Mouse (Mus musculus) lung, adult 2 months (tissue): ENCODE data around the gene Gm9573. TPM values are rescaled to one million over a fixed set of nuclear protein-coding genes. Genes with fewer than 3 reads are reported as not detected.

Experiments used
- DNase-seq: peaks from one replicate; pipeline ENCODE4 v3.0.0; 2022
- H3K4me1 ChIP-seq: fragments of 200-500 bp; 2 replicates; pipeline ENCODE4 v1.6.1; 2011; ENCODE audit warnings: low read length; ENCODE audit not compliant: control insufficient read depth, insufficient read depth
- H3K4me3 ChIP-seq: fragments of 200-500 bp; replicated peaks from 2 replicates; pipeline ENCODE3; 2011; ENCODE audit warnings: low read depth, mild to moderate bottlenecking, control low read depth, low read length; ENCODE audit errors: extremely low read depth
- CTCF ChIP-seq: fragments of 200-500 bp; IDR thresholded peaks from 2 replicates; pipeline ENCODE4 v1.5.1; 2011; ENCODE audit warnings: mild to moderate bottlenecking, low read length, control low read depth; ENCODE audit not compliant: insufficient read depth
- POLR2A ChIP-seq: fragments of 200-500 bp; IDR thresholded peaks from 2 replicates; pipeline ENCODE4 v1.6.1; 2011; ENCODE audit warnings: low read depth, mild to moderate bottlenecking, control low read depth, low read length, borderline replicate concordance; ENCODE audit errors: extremely low read depth
- WGBS: fragments of 180-500 bp; shearing (Covaris S2); methylation state at CpG from one replicate; pipeline ENCODE4 v1.1.7; 2018; 5-methylcytosine and 5-hydroxymethylcytosine counted together
- polyA plus RNA-seq: library from polyadenylated mRNA; depleted of rRNA; stranded (reverse); fragments of >200 nt; gene quantifications from 2 replicates; pipeline ENCODE4 v1.2.3, GENCODE M21; 2012; rRNA removed

Gene Gm9573
- polyA plus RNA-seq, result not detected in 2 replicates

GRCm38 (mm10) chr17:35626537-35626936 lies at the start of gene Gm9573:
TSS of gene Gm9573 (minus strand) at chr17:35626637.
- TF ChIP-seq CTCF, result no peak
- no peak for TF ChIP-seq POLR2A
- no peak within 1 kb of the TSS for H3K4me3 ChIP-seq
- no peaks in the 10 kb centered on the region for H3K4me1 ChIP-seq
- 68% methylated on average over 7 of the region's 7 CpGs for WGBS
- no peak for DNase-seq

DNA sequence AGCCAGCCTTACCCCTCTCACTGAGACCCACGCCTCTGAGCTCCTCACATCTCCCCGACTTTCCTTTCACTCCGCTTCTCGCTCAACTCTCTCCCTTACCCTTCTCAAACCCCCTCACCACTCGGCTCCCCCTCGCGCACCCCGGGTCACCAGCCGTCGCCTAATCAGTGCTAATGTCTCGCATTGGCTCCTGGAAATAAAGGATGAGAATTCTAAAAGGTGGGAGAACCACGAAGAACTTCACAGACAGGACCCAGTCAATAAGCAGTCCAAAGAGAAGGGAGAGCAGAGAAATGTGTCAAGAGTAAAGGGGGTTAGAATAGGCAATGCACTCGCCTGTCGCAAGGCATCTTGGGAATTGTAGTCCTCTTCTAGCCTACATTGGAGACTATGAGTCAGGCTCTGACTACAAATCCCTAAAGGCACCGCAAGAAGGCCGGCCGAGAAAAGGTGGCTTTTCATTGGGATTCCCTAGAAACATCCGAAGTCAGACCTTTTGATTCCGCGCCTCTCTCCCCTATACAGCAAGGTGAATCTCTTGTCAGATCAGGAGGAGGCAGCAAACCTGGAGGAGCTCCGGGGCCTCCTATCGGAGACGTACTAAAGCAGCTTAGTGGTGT lies 47.1 kb upstream of the Gm9573 start, which contains the start of gene Gtf2h4:
Gene Gtf2h4 (minus strand): TSS at position 324 of the 620 bp plus-strand sequence.
- TF ChIP-seq CTCF (no peak), POLR2A (no peak)
- H3K4me3 ChIP-seq, result peak within 1 kb of the TSS; percentile 92
- 0 out of 2 replicates have a peak, but pooled peaks cover 2% of the 10 kb centered on the region for H3K4me1 ChIP-seq
- under 1% methylated on average over 23 of the region's 23 CpGs for WGBS
- DNase-seq, result peak; percentile 77

DNA sequence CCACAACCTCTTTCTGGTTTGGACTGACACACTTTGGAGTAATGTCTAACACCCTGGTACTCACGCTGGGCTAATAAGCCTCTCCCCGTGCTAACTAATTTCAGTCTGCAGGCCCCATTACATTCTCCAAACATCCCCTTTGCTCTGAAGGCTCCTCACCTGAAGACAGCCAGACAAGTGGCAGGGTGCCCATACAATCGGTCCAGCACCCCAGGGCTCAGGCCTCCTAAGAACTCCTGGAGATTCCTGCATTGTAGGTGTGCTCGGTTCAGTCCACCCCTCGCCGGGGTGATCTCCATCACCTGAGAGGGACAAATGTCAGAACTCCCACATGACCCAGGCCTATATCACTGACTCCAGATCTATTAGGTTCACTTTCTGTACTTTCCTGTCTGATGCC lies 46.1 kb upstream of the Gm9573 start:
- TF ChIP-seq POLR2A (no peak), CTCF (no peak)
- Histone ChIP-seq H3K4me3 (no peak overlapping the region), H3K4me1 (peaks cover 5% of the 10 kb centered on the region; the same call in 1 of the 2 replicates)
- DNase-seq, result no peak
- WGBS, result 81% methylated on average over 6 of the region's 6 CpGs

DNA sequence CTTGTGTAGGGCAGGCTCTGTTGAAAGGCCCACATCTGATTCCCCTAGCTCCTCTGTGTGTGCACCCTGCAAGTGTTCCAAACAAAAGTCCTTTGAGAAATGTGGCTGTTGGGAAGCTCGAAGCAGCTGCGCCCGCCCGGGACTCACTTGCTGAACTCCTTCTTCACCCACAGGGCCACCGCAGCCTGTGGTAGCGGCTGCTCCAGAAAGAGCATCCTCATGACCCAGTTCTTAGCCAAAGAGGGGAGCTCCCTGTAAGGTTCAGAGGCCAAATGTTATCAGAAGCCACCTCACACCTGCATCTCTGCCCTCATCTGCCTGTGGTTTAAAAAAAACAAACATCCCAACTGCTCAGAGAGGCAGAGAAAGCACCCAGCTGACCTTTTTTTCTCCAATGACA lies 45.4 kb upstream of the Gm9573 start:
- TF ChIP-seq POLR2A (no peak), CTCF (no peak)
- Histone ChIP-seq H3K4me1 (peaks cover 5% of the 10 kb centered on the region), H3K4me3 (no peak overlapping the region)
- no peak for DNase-seq
- 78% methylated on average over 6 of the region's 6 CpGs for WGBS

- H3K4me3 ChIP-seq, result no peak overlapping the region
- TF ChIP-seq POLR2A (no peak), CTCF (no peak)
- no peak for DNase-seq
- WGBS, result 91% methylated on average over 9 of the region's 9 CpGs
- H3K4me1 ChIP-seq, result peaks cover 5% of the 10 kb centered on the region
These were observed 43.3 kb upstream of the Gm9573 start for GRCm38 (mm10) chr17:35669731-35670130.

GRCm38 (mm10) chr17:35667334-35668065 lies 41.1 kb upstream of the Gm9573 start, which contains the start of gene Vars2:
TSS of gene Vars2 (minus strand) at chr17:35667592.
- no peak for TF ChIP-seq CTCF
- peak; percentile 84; the same call in 1 of the 2 replicates for TF ChIP-seq POLR2A
- Histone ChIP-seq H3K4me3 (peak within 1 kb of the TSS; percentile 94), H3K4me1 (peaks cover 3% of the 10 kb centered on the region)
- WGBS, result under 1% methylated on average over 61 of the region's 61 CpGs
- peak; percentile 97 for DNase-seq

DNA sequence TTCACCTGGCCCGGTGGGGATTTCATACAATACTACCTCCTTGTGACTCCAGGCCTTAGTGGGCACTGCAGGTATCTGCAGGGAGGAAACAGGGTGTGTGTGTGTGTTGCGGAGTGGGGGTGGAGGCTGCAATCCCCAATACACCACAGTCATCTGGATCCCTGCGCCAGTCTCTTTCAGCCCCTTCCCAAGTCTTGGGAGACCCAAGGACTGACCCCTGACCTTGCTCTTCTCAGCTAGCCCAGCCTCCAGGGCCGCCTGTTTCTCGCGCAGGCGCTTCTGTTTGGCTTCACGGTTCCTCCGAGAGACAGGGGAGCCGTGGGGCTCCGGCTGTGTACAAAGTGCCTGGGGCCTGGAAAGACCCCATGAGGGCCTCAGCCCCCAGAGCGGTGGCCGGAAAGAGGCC lies 40.4 kb upstream of the Gm9573 start:
- 7% methylated on average over 13 of the region's 13 CpGs for WGBS
- Histone ChIP-seq H3K4me3 (peak overlapping the region; percentile 94), H3K4me1 (peaks cover 3% of the 10 kb centered on the region)
- TF ChIP-seq CTCF (no peak), POLR2A (no peak)
- no peak for DNase-seq

GRCm38 (mm10) chr17:35665957-35666515 lies 39.6 kb upstream of the Gm9573 start:
- TF ChIP-seq POLR2A, result peak; percentile 48; the same call in 1 of the 2 replicates
- peak; percentile 82 for TF ChIP-seq CTCF
- H3K4me1 ChIP-seq, result peaks cover 3% of the 10 kb centered on the region
- peak; percentile 67 for DNase-seq

DNA sequence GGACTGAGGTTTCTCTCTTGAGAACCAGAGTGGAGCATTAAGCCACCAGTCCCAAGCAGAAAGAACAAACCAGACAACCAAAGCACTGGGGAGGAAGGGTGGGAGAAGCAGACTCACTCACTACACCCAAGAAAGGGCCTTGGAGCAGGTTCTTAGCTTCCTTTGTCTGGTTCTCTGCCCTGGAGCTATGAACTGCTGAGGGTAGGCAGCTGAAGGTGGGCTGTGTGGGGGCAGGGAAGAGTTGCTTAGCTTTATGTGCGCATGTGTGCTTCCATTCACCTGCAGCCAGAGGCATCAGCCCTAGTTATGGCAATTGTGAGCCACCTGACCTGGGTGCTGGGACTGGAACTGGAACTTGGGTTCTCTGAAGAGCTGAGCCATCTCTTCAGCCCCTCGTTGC lies 26.6 kb upstream of the Gm9573 start:
- Histone ChIP-seq H3K4me1 (0 out of 2 replicates have a peak, but pooled peaks cover 2% of the 10 kb centered on the region), H3K4me3 (no peak overlapping the region)
- DNase-seq, result no peak
- TF ChIP-seq POLR2A, result no peak
- no peak for TF ChIP-seq CTCF
- WGBS, result 62% methylated on average over 2 of the region's 2 CpGs

More at GRCm38 (mm10) chr17:35665957-35666515, 39.6 kb upstream of the Gm9573 start:
- 68% methylated on average over 17 of the region's 17 CpGs for WGBS
- H3K4me3 ChIP-seq, result peak overlapping the region; percentile 62
